14 mouse cellular contexts compared by ENCODE assay signal in genomic region chr9:58206013-58206412, GRCm38 (mm10). TPM values are rescaled to one million over a fixed set of nuclear protein-coding genes. Genes with fewer than 3 reads are reported as not detected.
A peak's percentile ranks its signal among the peaks of the same experiment; 100 is the strongest.
DNase-seq lines count a peak whose midpoint lies in the region; ATAC-seq and TF ChIP-seq lines count a peak whose summit lies in the region.
"Had no signal": no experiment of that assay in that cellular context is flagged by ENCODE, and none has a peak within 500 bp of the region (broad histone marks: within the 10 kb centered on the region; RNA-seq: fewer than 3 reads in every experiment).

No protein-coding gene starts in this region.

- no peak overlapping the region; the same call in 1 of the 2 replicates for H3K27ac ChIP-seq in hindbrain, embryonic 16.5 days (ENCODE audit: low read depth, low read length)
- H3K27ac ChIP-seq in hindbrain, embryonic 12.5 days = no peak overlapping the region
- peak overlapping the region; percentile 96; the same call in 1 of the 2 replicates for H3K27ac ChIP-seq in forebrain, embryonic 14.5 days (ENCODE audit: low read depth, low read length)
- no peak overlapping the region for H3K27ac ChIP-seq in intestine, embryonic 15.5 days
- H3K27ac ChIP-seq: heart, adult 2 months had no signal

- peak; percentile 83 for DNase-seq in brain, embryonic 14.5 days (ENCODE audit: low read depth)
- DNase-seq in forebrain, embryonic 14.5 days (ENCODE audit: low spot score) = peak; percentile 74
- DNase-seq in layer of hippocampus, postnatal 36 days = peak; percentile 50 to 52
- DNase-seq in MN1 (ENCODE audit: low spot score) = no peak
- DNase-seq: cerebellum, adult 18-20 months; heart, adult 2 months; kidney, adult 8-10 months; kidney, postnatal 4 days; liver; lung, embryonic 14.5 days; thymus, postnatal 4 days had no signal

- peaks cover 15% of the 10 kb centered on the region for H3K27me3 ChIP-seq in hindbrain, embryonic 16.5 days (replicated peaks; ENCODE audit: control insufficient read depth, insufficient read depth, low read length)
- peaks cover 49% of the 10 kb centered on the region for H3K27me3 ChIP-seq in hindbrain, embryonic 12.5 days
- H3K27me3 ChIP-seq in forebrain, embryonic 14.5 days (replicated peaks; ENCODE audit: control insufficient read depth, insufficient read depth, low read length) = 0 out of 2 replicates have a peak, but pooled peaks cover 10% of the 10 kb centered on the region
- H3K27me3 ChIP-seq in intestine, embryonic 15.5 days (replicated peaks) = peaks cover 31% of the 10 kb centered on the region

- H3K36me3 ChIP-seq in hindbrain, embryonic 16.5 days (ENCODE audit: control insufficient read depth, insufficient read depth, low read length) = no peaks in the 10 kb centered on the region
- no peaks in the 10 kb centered on the region for H3K36me3 ChIP-seq in hindbrain, embryonic 12.5 days
- H3K36me3 ChIP-seq in forebrain, embryonic 14.5 days (ENCODE audit: control insufficient read depth, insufficient read depth, low read length) = no peaks in the 10 kb centered on the region
- no peaks in the 10 kb centered on the region for H3K36me3 ChIP-seq in intestine, embryonic 15.5 days

- H3K9ac ChIP-seq in hindbrain, embryonic 16.5 days (ENCODE audit: low read depth, low read length) = peak overlapping the region; percentile 38; the same call in 1 of the 2 replicates
- H3K9ac ChIP-seq in hindbrain, embryonic 12.5 days = no peak overlapping the region
- peak overlapping the region; percentile 40; the same call in 1 of the 2 replicates for H3K9ac ChIP-seq in forebrain, embryonic 14.5 days (ENCODE audit: low read length)
- no peak overlapping the region for H3K9ac ChIP-seq in intestine, embryonic 15.5 days
- H3K9ac ChIP-seq: lung, embryonic 14.5 days had no signal

- no peak for ATAC-seq in hindbrain, embryonic 16.5 days
- no peak for ATAC-seq in hindbrain, embryonic 12.5 days (ENCODE audit: low FRiP score)
- no peak for ATAC-seq in forebrain, embryonic 14.5 days
- no peak for ATAC-seq in intestine, embryonic 15.5 days

- WGBS in hindbrain, embryonic 16.5 days = 61% methylated on average over 7 of the region's 7 CpGs
- WGBS in hindbrain, embryonic 12.5 days = 79% methylated on average over 7 of the region's 7 CpGs
- WGBS in forebrain, embryonic 14.5 days = 60% methylated on average over 7 of the region's 7 CpGs
- WGBS in intestine, embryonic 15.5 days = 86% methylated on average over 7 of the region's 7 CpGs

- no peak overlapping the region; the same call in 1 of the 2 replicates for H3K4me2 ChIP-seq in hindbrain, embryonic 16.5 days (ENCODE audit: low read length)
- H3K4me2 ChIP-seq in hindbrain, embryonic 12.5 days (replicated peaks) = no peak overlapping the region
- H3K4me2 ChIP-seq in forebrain, embryonic 14.5 days (ENCODE audit: low read length) = peak overlapping the region; percentile 53
- no peak overlapping the region for H3K4me2 ChIP-seq in intestine, embryonic 15.5 days (replicated peaks)
- H3K4me2 ChIP-seq: lung, embryonic 14.5 days had no signal

- peaks cover 13% of the 10 kb centered on the region for H3K4me1 ChIP-seq in hindbrain, embryonic 16.5 days (ENCODE audit: control insufficient read depth, insufficient read depth, low read depth, low read length)
- H3K4me1 ChIP-seq in hindbrain, embryonic 12.5 days = peaks cover 25% of the 10 kb centered on the region
- H3K4me1 ChIP-seq in forebrain, embryonic 14.5 days (ENCODE audit: control insufficient read depth, insufficient read depth, low read length) = peaks cover 8% of the 10 kb centered on the region; the same call in 1 of the 2 replicates
- peaks cover 14% of the 10 kb centered on the region; the same call in 1 of the 2 replicates for H3K4me1 ChIP-seq in intestine, embryonic 15.5 days (replicated peaks)

- TF ChIP-seq POLR2A in brain, embryonic 14.5 days (IDR thresholded peaks at IDR 0.05; ENCODE audit: borderline replicate concordance, extremely low read depth, insufficient read depth, insufficient read length, poor library complexity, severe bottlenecking) = no peak

- no peak for TF ChIP-seq CTCF in brain, embryonic 14.5 days (IDR thresholded peaks at IDR 0.05; ENCODE audit: borderline replicate concordance, extremely low read depth, insufficient read depth, insufficient read length)

- H3K9me3 ChIP-seq in hindbrain, embryonic 16.5 days (ENCODE audit: control insufficient read depth, low read length) = no peaks in the 10 kb centered on the region
- no peaks in the 10 kb centered on the region for H3K9me3 ChIP-seq in hindbrain, embryonic 12.5 days (replicated peaks)
- no peaks in the 10 kb centered on the region for H3K9me3 ChIP-seq in forebrain, embryonic 14.5 days (replicated peaks; ENCODE audit: control insufficient read depth, low read length)
- no peaks in the 10 kb centered on the region for H3K9me3 ChIP-seq in intestine, embryonic 15.5 days

- no peak overlapping the region for H3K4me3 ChIP-seq in hindbrain, embryonic 16.5 days (ENCODE audit: low read length)
- H3K4me3 ChIP-seq in hindbrain, embryonic 12.5 days = no peak overlapping the region
- H3K4me3 ChIP-seq in forebrain, embryonic 14.5 days (ENCODE audit: low read depth, low read length) = no peak overlapping the region
- no peak overlapping the region for H3K4me3 ChIP-seq in intestine, embryonic 15.5 days (replicated peaks)
- H3K4me3 ChIP-seq: heart, adult 2 months had no signal

RNA-seq across cellular contexts. Expression of gene Islr2, which starts 1.9 kb away (rescaled TPM):
- 13.8 and 21.5 TPM in 2 replicates for polyA plus RNA-seq in hindbrain, embryonic 16.5 days (2015; fragmentation: Nextera tagmentation; extraction: Ambion mirVana)
- polyA plus RNA-seq in hindbrain, embryonic 12.5 days (2016; fragmentation: Nextera tagmentation; extraction: Ambion mirVana) = 9.2 and 10.4 TPM in 2 replicates
- 364 and 418 TPM in 2 replicates for polyA plus RNA-seq in brain, embryonic 14.5 days (2012; rRNA removed)
- polyA plus RNA-seq in forebrain, embryonic 14.5 days (2014; fragmentation: Nextera tagmentation; extraction: Ambion mirVana) = 118 and 123 TPM in 2 replicates
- total RNA-seq in layer of hippocampus, postnatal 36 days (2021) = 100 to 1,000 TPM; 134 to 145 TPM
- polyA plus RNA-seq in intestine, embryonic 15.5 days (2015; fragmentation: Nextera tagmentation; extraction: Ambion mirVana) = 1.3 and 1.4 TPM in 2 replicates
- polyA plus RNA-seq: lung, embryonic 14.5 days had no signal

RNA-seq across cellular contexts. Expression of gene Islr, which starts 1.9 kb away (rescaled TPM):
- polyA plus RNA-seq in hindbrain, embryonic 16.5 days (2015; fragmentation: Nextera tagmentation; extraction: Ambion mirVana) = 40.4 and 50.5 TPM in 2 replicates
- polyA plus RNA-seq in hindbrain, embryonic 12.5 days (2016; fragmentation: Nextera tagmentation; extraction: Ambion mirVana) = 47.8 and 59.3 TPM in 2 replicates
- 57.7 and 67.1 TPM in 2 replicates for polyA plus RNA-seq in brain, embryonic 14.5 days (2012; rRNA removed)
- 13.5 and 20.1 TPM in 2 replicates for polyA plus RNA-seq in forebrain, embryonic 14.5 days (2014; fragmentation: Nextera tagmentation; extraction: Ambion mirVana)
- 10 to 100 TPM; 11.5 to 14.5 TPM for total RNA-seq in layer of hippocampus, postnatal 36 days (2021)
- 83.4 and 84.8 TPM in 2 replicates for polyA plus RNA-seq in intestine, embryonic 15.5 days (2015; fragmentation: Nextera tagmentation; extraction: Ambion mirVana)

RNA-seq across cellular contexts. Expression of gene Pml, which starts 43.6 kb away (rescaled TPM):
- 3.9 and 6.0 TPM in 2 replicates for polyA plus RNA-seq in hindbrain, embryonic 16.5 days (2015; fragmentation: Nextera tagmentation; extraction: Ambion mirVana)
- polyA plus RNA-seq in hindbrain, embryonic 12.5 days (2016; fragmentation: Nextera tagmentation; extraction: Ambion mirVana) = 9.8 and 10.1 TPM in 2 replicates
- polyA plus RNA-seq in brain, embryonic 14.5 days (2012; rRNA removed) = 6.8 and 7.1 TPM in 2 replicates
- 5.3 and 6.0 TPM in 2 replicates for polyA plus RNA-seq in forebrain, embryonic 14.5 days (2014; fragmentation: Nextera tagmentation; extraction: Ambion mirVana)
- total RNA-seq in layer of hippocampus, postnatal 36 days (2021) = 10 to 100 TPM; 12.8 to 15.4 TPM
- polyA plus RNA-seq in intestine, embryonic 15.5 days (2015; fragmentation: Nextera tagmentation; extraction: Ambion mirVana) = 13.2 and 15.6 TPM in 2 replicates

RNA-seq across cellular contexts. Expression of gene Stoml1, which starts 47.0 kb away (rescaled TPM):
- polyA plus RNA-seq in hindbrain, embryonic 16.5 days (2015; fragmentation: Nextera tagmentation; extraction: Ambion mirVana) = 141 and 142 TPM in 2 replicates
- 63.0 and 67.8 TPM in 2 replicates for polyA plus RNA-seq in hindbrain, embryonic 12.5 days (2016; fragmentation: Nextera tagmentation; extraction: Ambion mirVana)
- polyA plus RNA-seq in brain, embryonic 14.5 days (2012; rRNA removed) = 123 and 145 TPM in 2 replicates
- polyA plus RNA-seq in forebrain, embryonic 14.5 days (2014; fragmentation: Nextera tagmentation; extraction: Ambion mirVana) = 75.1 and 81.1 TPM in 2 replicates
- total RNA-seq in layer of hippocampus, postnatal 36 days (2021) = 10 to 100 TPM; 71.3 to 79.0 TPM
- polyA plus RNA-seq in intestine, embryonic 15.5 days (2015; fragmentation: Nextera tagmentation; extraction: Ambion mirVana) = 21.3 and 21.4 TPM in 2 replicates

Comparison
In these comparisons a context has a peak if more than half of its experiments do, and no peak if none do; other contexts are left out.
1. H3K9ac ChIP-seq: peak in hindbrain, embryonic 16.5 days (single experiment) and forebrain, embryonic 14.5 days (single experiment); none in hindbrain, embryonic 12.5 days (single experiment) and intestine, embryonic 15.5 days (single experiment).